Mouse (Mus musculus): ENCODE data around the gene Selenon. TPM values are rescaled to one million over a fixed set of nuclear protein-coding genes. Genes with fewer than 3 reads are reported as not detected.
A peak's percentile ranks its signal among the peaks of the same experiment; 100 is the strongest.

Gene Selenon
- 31.7 and 31.9 TPM in 2 replicates for polyA plus RNA-seq (2016; fragmentation: Nextera tagmentation; extraction: Ambion mirVana)

DNA sequence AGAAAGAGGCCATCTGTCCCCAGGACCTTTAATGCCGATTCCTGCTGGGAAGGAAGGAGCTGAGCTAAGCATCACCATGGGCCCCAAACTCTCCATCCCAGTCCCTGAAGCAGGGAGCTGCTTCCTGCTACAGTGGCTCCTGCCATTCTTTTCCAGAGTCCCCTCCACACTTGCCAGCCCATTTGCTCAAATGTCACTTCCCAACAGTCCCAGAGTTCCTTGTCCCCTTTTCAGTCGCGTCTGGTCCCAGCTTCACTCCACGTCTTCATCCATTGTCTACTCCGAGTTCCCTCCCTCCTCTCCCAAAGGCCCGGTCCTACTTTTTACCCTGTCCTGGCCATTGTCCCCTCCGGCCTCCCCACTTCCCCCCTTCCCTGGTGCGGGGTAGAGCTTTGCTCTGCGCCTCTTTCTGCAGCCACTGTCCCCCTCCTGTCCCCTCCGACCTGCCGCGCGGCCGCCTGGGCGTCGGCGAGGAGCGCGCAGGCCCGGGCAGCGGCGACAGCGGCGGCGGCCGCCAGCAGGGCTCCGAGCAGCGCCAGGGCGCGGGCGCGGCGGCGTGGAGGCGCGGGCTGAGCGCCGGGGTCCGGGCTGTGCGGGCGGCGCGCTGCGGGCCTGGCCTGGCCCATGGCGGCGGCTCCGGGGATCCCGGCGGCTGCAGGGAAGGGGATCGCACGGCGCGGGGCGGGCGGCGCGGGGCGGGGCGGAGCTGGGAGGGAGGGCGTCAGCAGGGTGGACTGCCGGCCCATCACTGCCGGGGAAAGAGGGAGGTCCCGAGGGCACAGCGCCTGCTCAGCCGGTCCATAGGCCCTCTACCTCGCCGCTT, at the start of gene Selenon:
Gene Selenon, minus strand, starts transcription at position 673 of the 823 bp plus-strand sequence.
- 6% methylated on average over 63 of the region's 67 CpGs for WGBS
- Histone ChIP-seq H3K36me3 (peaks cover 25% of the 10 kb centered on the region), H3K27ac (ENCODE audit: poor library complexity, severe bottlenecking) (peak within 1 kb of the TSS; percentile 81), H3K27me3 (replicated peaks) (no peaks in the 10 kb centered on the region), H3K4me3 (peak within 1 kb of the TSS; percentile 81), H3K9me3 (replicated peaks) (peaks cover 8% of the 10 kb centered on the region), H3K4me1 (replicated peaks) (peaks cover 35% of the 10 kb centered on the region), H3K9ac (peak within 1 kb of the TSS; percentile 88), H3K4me2 (peak within 1 kb of the TSS; percentile 74)
- peak; percentile 83 for ATAC-seq (ENCODE audit: insufficient number of reproducible peaks, low FRiP score)

DNA sequence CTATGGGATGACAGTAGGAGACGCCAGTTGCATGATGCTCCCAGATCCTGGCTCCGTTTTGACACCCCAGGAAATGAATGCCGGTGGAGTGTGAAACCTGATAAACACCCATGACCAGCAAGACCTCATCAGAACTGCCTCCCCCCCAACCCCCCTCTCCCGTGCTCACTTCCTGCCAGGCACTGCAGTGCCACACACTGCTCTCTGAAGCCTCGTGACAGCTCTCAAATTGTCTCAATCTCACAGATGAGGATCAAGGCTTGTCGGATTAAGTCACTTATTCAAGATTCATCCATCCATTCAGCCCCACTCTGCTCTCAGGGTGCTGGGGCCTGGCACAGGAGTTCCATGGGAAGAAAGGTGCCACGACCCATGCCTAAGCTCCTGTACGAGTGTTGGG, 49.4 kb upstream of the Selenon start:
- no peak for ATAC-seq (ENCODE audit: insufficient number of reproducible peaks, low FRiP score)
- no peaks in the 10 kb centered on the region for H3K27me3 ChIP-seq (replicated peaks)
- no peaks in the 10 kb centered on the region for H3K36me3 ChIP-seq
- 27% methylated on average over 8 of the region's 8 CpGs for WGBS
- no peaks in the 10 kb centered on the region for H3K9me3 ChIP-seq (replicated peaks)
- H3K27ac ChIP-seq (ENCODE audit: poor library complexity, severe bottlenecking), result 0 out of 2 replicates have a peak overlapping the region, but pooled peaks have one; percentile 10
- peaks cover 66% of the 10 kb centered on the region for H3K4me1 ChIP-seq (replicated peaks)
- H3K4me2 ChIP-seq, result no peak overlapping the region
- 0 out of 2 replicates have a peak overlapping the region, but pooled peaks have one; percentile 36 for H3K9ac ChIP-seq
- H3K4me3 ChIP-seq, result no peak overlapping the region

DNA sequence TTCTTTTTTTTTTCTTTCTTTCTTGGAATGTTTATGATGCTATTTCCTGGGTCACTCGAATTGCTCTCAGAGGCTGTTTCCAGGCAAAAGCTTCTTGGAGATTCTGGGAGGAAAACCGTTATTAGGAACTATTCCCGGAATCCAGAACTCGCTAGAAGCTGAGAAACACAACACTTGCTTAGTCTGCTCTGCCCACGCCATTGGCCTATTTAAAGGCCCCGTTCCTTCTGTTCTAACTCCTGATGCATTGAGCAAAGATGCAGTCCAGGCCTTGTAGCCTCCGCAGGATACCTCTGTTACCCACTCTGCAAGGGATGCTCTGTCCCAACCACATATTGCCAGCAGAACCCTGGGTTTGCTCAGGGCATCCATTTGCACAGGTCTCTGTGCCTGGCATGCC, 48.8 kb upstream of the Selenon start:
- Histone ChIP-seq H3K36me3 (no peaks in the 10 kb centered on the region), H3K4me3 (no peak overlapping the region), H3K9me3 (replicated peaks) (no peaks in the 10 kb centered on the region), H3K27ac (ENCODE audit: poor library complexity, severe bottlenecking) (0 out of 2 replicates have a peak overlapping the region, but pooled peaks have one; percentile 10), H3K9ac (no peak overlapping the region), H3K27me3 (replicated peaks) (no peaks in the 10 kb centered on the region), H3K4me2 (no peak overlapping the region), H3K4me1 (replicated peaks) (peaks cover 63% of the 10 kb centered on the region)
- 68% methylated on average over 7 of the region's 7 CpGs for WGBS
- no peak for ATAC-seq (ENCODE audit: insufficient number of reproducible peaks, low FRiP score)

DNA sequence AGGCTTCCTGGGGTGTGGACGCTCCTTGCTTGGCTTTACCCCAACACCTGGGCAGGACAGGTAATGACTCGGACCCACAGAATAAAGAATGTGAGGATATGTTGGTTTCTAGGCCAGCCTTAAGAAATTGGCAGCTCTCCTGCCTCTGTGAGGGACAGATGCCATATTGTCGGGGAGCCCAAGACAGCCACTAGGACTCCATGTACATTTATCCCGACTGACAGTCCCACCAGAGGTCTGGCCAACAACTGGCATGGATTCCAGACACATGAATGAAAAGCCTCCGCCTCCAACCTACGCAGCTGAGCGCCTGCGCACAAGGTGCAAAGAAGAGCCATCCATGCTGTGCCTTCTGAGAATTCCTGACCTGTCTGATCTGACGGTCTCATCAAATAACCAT, 48.1 kb upstream of the Selenon start:
- ATAC-seq (ENCODE audit: insufficient number of reproducible peaks, low FRiP score), result no peak
- no peak overlapping the region for H3K4me3 ChIP-seq

DNA sequence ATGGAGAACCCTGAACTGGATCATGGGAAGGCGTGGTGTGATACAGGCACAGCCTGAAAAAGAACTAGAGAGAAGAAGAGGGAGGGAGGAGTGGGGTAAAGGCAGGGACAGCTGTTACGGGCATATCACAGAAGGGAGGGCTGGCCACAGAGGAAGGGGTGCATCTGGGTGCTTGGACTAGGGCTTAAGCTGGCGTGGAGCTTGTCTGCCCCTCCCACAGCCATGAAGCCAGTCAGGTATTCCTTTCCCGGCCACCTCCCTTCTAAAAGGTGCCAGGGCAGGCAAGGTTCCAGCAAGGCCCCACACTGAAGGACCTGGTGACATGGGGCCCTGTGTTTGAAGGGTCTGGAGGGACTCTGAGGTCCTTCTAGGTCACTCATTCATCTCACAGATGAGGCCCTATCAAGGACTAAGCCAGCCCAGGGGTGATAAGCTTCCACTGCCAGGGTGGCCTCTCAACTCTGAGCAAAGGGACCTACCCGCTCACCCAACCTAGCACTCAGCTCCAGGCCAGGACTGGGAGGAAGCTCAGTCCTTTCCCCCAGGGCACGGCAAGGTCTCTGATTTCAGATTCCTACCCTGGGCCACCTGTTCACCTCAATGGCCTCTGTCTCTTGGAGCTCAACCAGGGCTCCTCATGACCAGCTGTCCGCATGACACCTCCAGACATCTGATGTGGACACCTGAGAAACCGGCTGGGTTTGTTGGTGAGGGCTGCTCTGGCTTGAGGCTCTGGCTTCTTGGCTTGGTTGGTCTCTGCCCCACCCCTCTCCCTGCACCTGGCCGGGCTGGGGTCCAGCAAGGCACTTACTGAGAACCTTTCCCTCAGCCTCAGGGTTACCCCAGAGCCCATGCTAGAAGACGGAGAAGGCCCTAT, 45.1 kb upstream of the Selenon start:
- Histone ChIP-seq H3K9me3 (replicated peaks) (no peaks in the 10 kb centered on the region), H3K9ac (no peak overlapping the region), H3K4me1 (replicated peaks) (peaks cover 40% of the 10 kb centered on the region), H3K4me2 (peak overlapping the region; percentile 22; the same call in 1 of the 2 replicates), H3K4me3 (no peak overlapping the region), H3K27me3 (replicated peaks) (no peaks in the 10 kb centered on the region), H3K27ac (ENCODE audit: poor library complexity, severe bottlenecking) (peak overlapping the region; percentile 14; the same call in 1 of the 2 replicates), H3K36me3 (no peaks in the 10 kb centered on the region)
- 58% methylated on average over 10 of the region's 10 CpGs for WGBS
- no peak for ATAC-seq (ENCODE audit: insufficient number of reproducible peaks, low FRiP score)

More for the DNA sequence above, 48.1 kb upstream of the Selenon start:
- Histone ChIP-seq H3K27ac (ENCODE audit: poor library complexity, severe bottlenecking) (no peak overlapping the region), H3K9me3 (replicated peaks) (no peaks in the 10 kb centered on the region), H3K9ac (no peak overlapping the region), H3K4me2 (no peak overlapping the region), H3K4me1 (replicated peaks) (peaks cover 56% of the 10 kb centered on the region), H3K27me3 (replicated peaks) (no peaks in the 10 kb centered on the region), H3K36me3 (no peaks in the 10 kb centered on the region)
- 89% methylated on average over 9 of the region's 9 CpGs for WGBS

DNA sequence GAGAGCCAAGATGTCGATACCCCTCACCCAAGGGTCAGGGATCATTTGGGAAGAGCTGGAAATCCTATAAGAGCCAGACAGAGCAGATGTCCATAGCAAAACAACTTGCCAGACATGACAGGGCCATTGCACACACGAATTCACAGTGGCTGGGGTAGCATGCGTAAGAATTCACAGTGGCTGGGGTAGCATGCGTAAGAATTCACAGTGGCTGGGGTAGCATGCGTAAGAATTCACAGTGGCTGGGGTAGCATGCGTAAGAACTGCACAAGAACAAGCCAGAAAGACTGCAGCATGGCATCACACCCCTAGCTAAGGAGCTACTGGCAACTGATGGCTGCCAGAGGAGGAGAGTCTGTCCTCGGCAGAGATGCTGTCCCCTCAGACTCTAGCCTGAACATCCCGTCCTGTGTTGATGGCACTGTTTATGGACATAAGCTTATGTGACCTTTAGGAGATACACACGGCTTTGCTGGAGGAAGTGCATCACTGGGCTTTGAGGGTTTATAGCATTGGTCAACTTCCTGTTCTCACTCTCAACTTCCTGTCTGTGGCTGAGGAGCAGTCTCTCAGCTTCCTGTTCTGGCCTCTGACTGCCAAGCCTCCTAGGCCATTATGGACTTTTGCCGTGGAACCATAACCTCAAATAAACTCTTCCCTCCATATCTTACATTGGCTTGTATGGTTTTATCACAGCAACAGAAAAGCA, 42.9 kb upstream of the Selenon start:
- no peaks in the 10 kb centered on the region for H3K27me3 ChIP-seq (replicated peaks)
- no peaks in the 10 kb centered on the region for H3K9me3 ChIP-seq (replicated peaks)
- H3K9ac ChIP-seq, result no peak overlapping the region
- no peak overlapping the region for H3K4me3 ChIP-seq
- no peak overlapping the region for H3K27ac ChIP-seq (ENCODE audit: poor library complexity, severe bottlenecking)
- WGBS, result 82% methylated on average over 10 of the region's 10 CpGs
- no peak for ATAC-seq (ENCODE audit: insufficient number of reproducible peaks, low FRiP score)
- H3K4me1 ChIP-seq (replicated peaks), result peaks cover 37% of the 10 kb centered on the region
- H3K36me3 ChIP-seq, result no peaks in the 10 kb centered on the region
- H3K4me2 ChIP-seq, result no peak overlapping the region

DNA sequence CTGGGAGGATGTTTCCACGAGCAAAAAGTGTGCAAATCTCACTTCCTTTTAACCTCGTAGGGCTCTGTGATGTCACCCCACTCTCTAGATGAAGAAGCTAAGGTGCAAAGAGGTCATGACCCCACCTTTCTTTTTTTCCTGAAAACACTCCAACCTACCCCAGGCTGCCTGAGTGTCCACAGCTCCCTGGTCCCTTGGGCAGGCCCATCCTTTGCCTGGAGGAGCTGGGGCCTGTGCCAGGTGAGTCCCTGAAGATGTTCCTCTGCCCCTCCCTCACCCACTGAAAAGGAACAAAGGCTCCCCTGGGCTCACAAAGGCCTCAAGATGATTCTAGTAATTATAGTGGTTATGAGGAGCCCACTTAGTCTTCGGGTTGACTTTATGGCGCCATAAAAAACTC, 40.5 kb upstream of the Selenon start:
- ATAC-seq (ENCODE audit: insufficient number of reproducible peaks, low FRiP score), result no peak
- Histone ChIP-seq H3K36me3 (peaks cover 11% of the 10 kb centered on the region), H3K9ac (no peak overlapping the region), H3K27ac (ENCODE audit: poor library complexity, severe bottlenecking) (no peak overlapping the region), H3K4me2 (no peak overlapping the region), H3K4me3 (no peak overlapping the region), H3K27me3 (replicated peaks) (no peaks in the 10 kb centered on the region), H3K4me1 (replicated peaks) (peaks cover 37% of the 10 kb centered on the region), H3K9me3 (replicated peaks) (peaks cover 6% of the 10 kb centered on the region; the same call in 1 of the 2 replicates)
- WGBS, result 67% methylated on average over 4 of the region's 4 CpGs

DNA sequence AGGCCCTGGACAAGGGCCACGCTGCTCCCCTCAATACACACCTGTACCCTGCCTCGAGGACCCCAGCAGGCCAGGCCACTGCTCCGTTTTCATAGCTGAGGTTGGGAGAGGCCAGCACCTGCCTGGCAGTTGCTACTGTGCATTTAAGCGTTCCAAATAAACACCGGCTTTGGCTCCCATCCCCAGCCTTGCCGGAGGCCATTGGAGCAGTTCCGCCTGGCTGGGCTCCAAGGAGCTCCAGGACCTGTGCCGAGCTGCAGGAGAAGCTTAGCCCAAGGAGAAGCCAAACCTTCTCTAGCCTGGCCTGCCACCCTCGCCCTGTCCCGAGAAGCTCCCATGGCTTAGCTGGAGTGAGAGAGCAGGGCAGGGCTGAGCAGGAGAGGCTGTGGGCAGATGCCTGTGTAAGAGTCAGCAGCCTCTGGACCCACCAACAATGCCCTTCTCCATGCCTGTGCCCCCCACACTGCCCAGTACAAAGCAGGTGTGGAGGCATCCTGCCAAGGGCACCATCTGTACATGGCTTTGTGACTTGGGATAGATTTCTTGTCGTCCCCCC, 39.6 kb upstream of the Selenon start:
- Histone ChIP-seq H3K9me3 (replicated peaks) (peaks cover 6% of the 10 kb centered on the region; the same call in 1 of the 2 replicates), H3K4me2 (no peak overlapping the region), H3K36me3 (peaks cover 11% of the 10 kb centered on the region), H3K4me3 (no peak overlapping the region), H3K9ac (peak overlapping the region; percentile 17; the same call in 1 of the 2 replicates), H3K4me1 (replicated peaks) (peaks cover 33% of the 10 kb centered on the region), H3K27ac (ENCODE audit: poor library complexity, severe bottlenecking) (no peak overlapping the region), H3K27me3 (replicated peaks) (no peaks in the 10 kb centered on the region)
- no peak for ATAC-seq (ENCODE audit: insufficient number of reproducible peaks, low FRiP score)
- 72% methylated on average over 11 of the region's 11 CpGs for WGBS

DNA sequence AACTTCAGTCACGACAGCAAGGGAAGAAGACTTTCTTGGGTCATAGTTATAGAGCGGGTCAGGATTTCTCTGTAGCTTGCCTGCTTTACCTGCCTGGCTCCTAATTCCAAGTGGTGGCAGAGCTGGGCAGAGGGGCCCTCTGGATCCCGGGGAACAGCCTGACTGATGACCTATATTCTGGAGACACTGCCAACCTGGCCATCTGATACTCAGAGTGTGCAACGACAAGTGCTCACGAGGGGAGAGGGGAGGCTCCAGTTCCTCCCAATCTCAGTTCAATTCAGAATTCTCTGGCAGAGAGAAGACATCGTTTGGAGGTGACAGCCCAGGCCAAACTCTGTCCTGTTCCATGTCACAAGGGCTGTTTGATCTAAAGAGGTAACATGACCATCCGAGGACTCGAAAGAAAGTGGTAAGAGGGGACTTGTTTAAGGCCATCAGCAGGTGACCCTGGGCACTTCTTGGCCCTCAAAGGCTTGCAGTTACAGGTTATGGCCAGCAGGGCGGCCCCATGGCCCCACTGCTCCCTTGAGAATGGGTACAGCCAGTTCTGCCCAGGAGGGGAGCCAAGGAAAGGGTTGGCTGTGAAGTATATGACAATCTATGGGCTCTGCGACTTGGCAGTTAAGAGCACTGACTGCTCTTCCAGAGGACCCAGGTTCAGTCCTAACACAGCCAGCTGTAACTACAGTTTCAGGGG, 38.4 kb upstream of the Selenon start:
- Histone ChIP-seq H3K4me3 (no peak overlapping the region), H3K9ac (no peak overlapping the region), H3K9me3 (replicated peaks) (peaks cover 6% of the 10 kb centered on the region; the same call in 1 of the 2 replicates), H3K4me2 (no peak overlapping the region), H3K36me3 (peaks cover 11% of the 10 kb centered on the region), H3K27ac (ENCODE audit: poor library complexity, severe bottlenecking) (no peak overlapping the region), H3K27me3 (replicated peaks) (no peaks in the 10 kb centered on the region), H3K4me1 (replicated peaks) (peaks cover 33% of the 10 kb centered on the region)
- ATAC-seq (ENCODE audit: insufficient number of reproducible peaks, low FRiP score), result no peak
- 69% methylated on average over 10 of the region's 10 CpGs for WGBS

DNA sequence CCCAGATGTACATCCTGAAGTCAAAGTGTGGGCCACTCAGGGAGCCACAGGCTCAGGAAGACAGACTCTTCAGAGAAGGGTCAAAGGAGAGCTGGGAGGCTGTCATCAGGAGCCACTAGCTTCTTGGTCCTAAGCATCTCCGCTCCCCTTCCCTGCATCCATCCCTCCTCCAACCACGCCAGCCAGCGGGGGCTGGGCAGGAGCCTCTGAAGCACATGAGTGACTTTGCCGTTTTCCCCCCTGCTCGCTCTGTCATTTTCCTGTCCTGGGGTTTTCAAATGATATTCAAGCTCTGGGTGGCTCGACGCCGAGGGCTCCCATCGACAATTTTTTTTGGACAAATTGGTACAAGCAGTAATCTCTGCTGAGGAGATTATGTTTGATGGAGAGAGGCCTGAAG, 37.8 kb upstream of the Selenon start:
- no peak for ATAC-seq (ENCODE audit: insufficient number of reproducible peaks, low FRiP score)
- H3K9me3 ChIP-seq (replicated peaks), result peaks cover 6% of the 10 kb centered on the region; the same call in 1 of the 2 replicates
- WGBS, result 79% methylated on average over 9 of the region's 9 CpGs

More for the DNA sequence above, 37.8 kb upstream of the Selenon start:
- Histone ChIP-seq H3K36me3 (peaks cover 11% of the 10 kb centered on the region), H3K4me3 (no peak overlapping the region), H3K4me1 (replicated peaks) (peaks cover 34% of the 10 kb centered on the region), H3K9ac (no peak overlapping the region), H3K4me2 (no peak overlapping the region), H3K27me3 (replicated peaks) (no peaks in the 10 kb centered on the region), H3K27ac (ENCODE audit: poor library complexity, severe bottlenecking) (no peak overlapping the region)
